Mouse (Mus musculus): Measurements from ENCODE around the gene Dirc2.

The Dirc2 gene

GRCm38 (mm10) chr16:35694250-35694846 lies 74.8 kb downstream of the Dirc2 start:
- in situ Hi-C loops (cut with MboI; ENCODE audit: low sequenced_read_pairs), result no loop called here

GRCm38 (mm10) chr16:35691606-35692005 lies 77.5 kb downstream of the Dirc2 start:
- in situ Hi-C loops (cut with MboI; ENCODE audit: low sequenced_read_pairs), result no loop called here

GRCm38 (mm10) chr16:35686491-35686890 lies 82.7 kb downstream of the Dirc2 start:
- in situ Hi-C loops (cut with MboI; ENCODE audit: low sequenced_read_pairs), result no loop called here

GRCm38 (mm10) chr16:35685027-35685426 lies 84.1 kb downstream of the Dirc2 start:
- in situ Hi-C loops (cut with MboI; ENCODE audit: low sequenced_read_pairs), result no loop called here

GRCm38 (mm10) chr16:35681327-35682108 lies 87.6 kb downstream of the Dirc2 start:
- in situ Hi-C loops (cut with MboI; ENCODE audit: low sequenced_read_pairs), result no loop called here

- in situ Hi-C loops (cut with MboI; ENCODE audit: low sequenced_read_pairs), result no loop called here
Measured at GRCm38 (mm10) chr16:35678476-35678875, 90.7 kb downstream of the Dirc2 start.

GRCm38 (mm10) chr16:35677511-35678113 lies 91.5 kb downstream of the Dirc2 start:
- in situ Hi-C loops (cut with MboI; ENCODE audit: low sequenced_read_pairs), result no loop called here

- in situ Hi-C loops (cut with MboI; ENCODE audit: low sequenced_read_pairs), result no loop called here
Measured at GRCm38 (mm10) chr16:35664847-35665246, 104.3 kb downstream of the Dirc2 start.

- in situ Hi-C loops (cut with MboI; ENCODE audit: low sequenced_read_pairs), result no loop called here
Measured at GRCm38 (mm10) chr16:35663831-35664414, 105.2 kb downstream of the Dirc2 start.

GRCm38 (mm10) chr16:35660222-35660621 lies 108.9 kb downstream of the Dirc2 start:
- in situ Hi-C loops (cut with MboI; ENCODE audit: low sequenced_read_pairs), result no loop called here

- in situ Hi-C loops (cut with MboI; ENCODE audit: low sequenced_read_pairs), result no loop called here
Measured at GRCm38 (mm10) chr16:35653951-35654350, 115.2 kb downstream of the Dirc2 start.

- in situ Hi-C loops (cut with MboI; ENCODE audit: low sequenced_read_pairs), result no loop called here
Measured at GRCm38 (mm10) chr16:35652706-35653105, 116.5 kb downstream of the Dirc2 start.

- in situ Hi-C loops (cut with MboI; ENCODE audit: low sequenced_read_pairs), result no loop called here
Measured at GRCm38 (mm10) chr16:35652206-35652605, 117.0 kb downstream of the Dirc2 start.

- in situ Hi-C loops (cut with MboI; ENCODE audit: low sequenced_read_pairs), result no loop called here
Measured at GRCm38 (mm10) chr16:35648862-35649261, 120.3 kb downstream of the Dirc2 start.
